Mouse (Mus musculus): Measurements from ENCODE around the gene Apobec1. TPM values are rescaled to one million over a fixed set of nuclear protein-coding genes. Genes with fewer than 3 reads are reported as not detected.

The Apobec1 gene
- total and polyA plus RNA-seq, 3 experiments, result 39.6 to 42.6 (median 41.9) TPM

GRCm38 (mm10) chr6:122608434-122609376 lies 6.5 kb upstream of the Apobec1 start:
- H3K27ac ChIP-seq (ENCODE audit: insufficient read depth, low read depth), result no peak overlapping the region
- no peaks in the 10 kb centered on the region for H3K9me3 ChIP-seq (replicated peaks; ENCODE audit: low read length)
- H3K4me2 ChIP-seq (ENCODE audit: insufficient read depth, low read depth, poor library complexity, severe bottlenecking), result no peak overlapping the region
- H3K36me3 ChIP-seq (replicated peaks in 1 of 2; ENCODE audit: control insufficient read depth in 1 of 2, insufficient read depth in 1 of 2, low read length in 1 of 2), result no peaks in the 10 kb centered on the region
- no peak overlapping the region for H3K4me3 ChIP-seq (replicated peaks in 1 of 3; ENCODE audit: low read depth in 2 of 3, low read length in 2 of 3, poor library complexity in 1 of 3)
- no peak overlapping the region for H3K9ac ChIP-seq (ENCODE audit: insufficient read depth, low read depth)
- dilution Hi-C loops (cut with MboI; ENCODE audit: extremely low pct_ligation_motif_present, extremely low pct_unique_long_range_greater_than_20kb, low sequenced_read_pairs), result no loop called here
- in situ Hi-C loops (cut with MboI; ENCODE audit: low pct_ligation_motif_present, low pct_unique_long_range_greater_than_20kb, low sequenced_read_pairs), result no loop called here
- no peaks in the 10 kb centered on the region for H3K27me3 ChIP-seq (replicated peaks)
- H3K79me2 ChIP-seq (replicated peaks; ENCODE audit: control insufficient read depth, extremely low read depth, insufficient read depth, poor library complexity, severe bottlenecking), result no peaks in the 10 kb centered on the region; the same call in 1 of the 2 replicates
- DNase-seq (ENCODE audit: extremely low read depth), result no peak
- no peak for TF ChIP-seq MAX (IDR thresholded peaks at IDR 0.05; ENCODE audit: low read length)
- TF ChIP-seq JUN (IDR thresholded peaks at IDR 0.05; ENCODE audit: insufficient read depth, low read depth, low read length), result no peak
- TF ChIP-seq PAX5 (IDR thresholded peaks at IDR 0.05; ENCODE audit: low read length), result no peak
- TF ChIP-seq CHD1 (IDR thresholded peaks at IDR 0.05; ENCODE audit: low read depth, low read length), result no peak
- TF ChIP-seq MEF2A (IDR thresholded peaks at IDR 0.05; ENCODE audit: borderline replicate concordance, low read depth, low read length), result no peak
- TF ChIP-seq SIN3A (IDR thresholded peaks at IDR 0.05; ENCODE audit: low read length), result no peak
- no peak for TF ChIP-seq USF2 (conservative IDR thresholded peaks at IDR 0.05; ENCODE audit: low read depth, low read length)
- no peak for TF ChIP-seq USF1 (IDR thresholded peaks at IDR 0.05; ENCODE audit: low read depth, low read length)
- TF ChIP-seq BHLHE40 (IDR thresholded peaks at IDR 0.05; ENCODE audit: low read depth, low read length), result no peak
- TF ChIP-seq RAD21 (IDR thresholded peaks at IDR 0.05; ENCODE audit: low read depth, low read length), result no peak
- TF ChIP-seq CTCF (conservative IDR thresholded peaks at IDR 0.05 in 1 of 2, IDR thresholded peaks at IDR 0.05 in 1 of 2; ENCODE audit: low read depth in 2 of 2, low read length in 2 of 2), result no peak
- TF ChIP-seq EP300 (IDR thresholded peaks at IDR 0.05; ENCODE audit: low read length), result no peak
- H3K4me1 ChIP-seq (ENCODE audit: control insufficient read depth in 1 of 2, insufficient read depth in 2 of 2), result peaks cover 2 to 10% of the 10 kb centered on the region in 2 experiments; a peak in 2 of 4 replicates

GRCm38 (mm10) chr6:122607700-122608099 lies 5.5 kb upstream of the Apobec1 start:
- Histone ChIP-seq H3K4me1 (ENCODE audit: control insufficient read depth in 1 of 2, insufficient read depth in 2 of 2) (peaks cover 2 to 11% of the 10 kb centered on the region in 2 experiments; a peak in 2 of 4 replicates), H3K79me2 (replicated peaks; ENCODE audit: control insufficient read depth, extremely low read depth, insufficient read depth, poor library complexity, severe bottlenecking) (no peaks in the 10 kb centered on the region; the same call in 1 of the 2 replicates), H3K36me3 (replicated peaks in 1 of 2; ENCODE audit: control insufficient read depth in 1 of 2, insufficient read depth in 1 of 2, low read length in 1 of 2) (no peaks in the 10 kb centered on the region), H3K27ac (ENCODE audit: insufficient read depth, low read depth) (no peak overlapping the region), H3K27me3 (replicated peaks) (no peaks in the 10 kb centered on the region), H3K9me3 (replicated peaks; ENCODE audit: low read length) (no peaks in the 10 kb centered on the region), H3K4me3 (replicated peaks in 1 of 3; ENCODE audit: low read depth in 2 of 3, low read length in 2 of 3, poor library complexity in 1 of 3) (no peak overlapping the region), H3K4me2 (ENCODE audit: insufficient read depth, low read depth, poor library complexity, severe bottlenecking) (no peak overlapping the region), H3K9ac (ENCODE audit: insufficient read depth, low read depth) (no peak overlapping the region)
- DNase-seq (ENCODE audit: extremely low read depth), result no peak
- dilution Hi-C loops (cut with MboI; ENCODE audit: extremely low pct_ligation_motif_present, extremely low pct_unique_long_range_greater_than_20kb, low sequenced_read_pairs) (no loop called here), in situ Hi-C loops (cut with MboI; ENCODE audit: low pct_ligation_motif_present, low pct_unique_long_range_greater_than_20kb, low sequenced_read_pairs) (no loop called here)
- no peak for TF ChIP-seq ELF1 (IDR thresholded peaks at IDR 0.05; ENCODE audit: low read depth, low read length)
- TF ChIP-seq ZC3H11A (IDR thresholded peaks at IDR 0.05; ENCODE audit: low read depth, low read length), result no peak
- TF ChIP-seq USF1 (IDR thresholded peaks at IDR 0.05; ENCODE audit: low read depth, low read length), result no peak
- TF ChIP-seq CHD1 (IDR thresholded peaks at IDR 0.05; ENCODE audit: low read depth, low read length), result no peak
- TF ChIP-seq SIN3A (IDR thresholded peaks at IDR 0.05; ENCODE audit: low read length), result no peak
- no peak for TF ChIP-seq CHD2 (IDR thresholded peaks at IDR 0.05; ENCODE audit: low read length)
- no peak for TF ChIP-seq RCOR1 (conservative IDR thresholded peaks at IDR 0.05; ENCODE audit: low read depth, low read length)
- no peak for TF ChIP-seq ZKSCAN1 (IDR thresholded peaks at IDR 0.05; ENCODE audit: borderline replicate concordance, low read depth, low read length)
- TF ChIP-seq MAZ (IDR thresholded peaks at IDR 0.05; ENCODE audit: low read depth, low read length), result no peak
- TF ChIP-seq MAFK (IDR thresholded peaks at IDR 0.05; ENCODE audit: insufficient replicate concordance, low read length), result no peak
- no peak for TF ChIP-seq ETS1 (conservative IDR thresholded peaks at IDR 0.05; ENCODE audit: low read depth, low read length)
- no peak for TF ChIP-seq MEF2A (IDR thresholded peaks at IDR 0.05; ENCODE audit: borderline replicate concordance, low read depth, low read length)
- no peak for TF ChIP-seq JUND (conservative IDR thresholded peaks at IDR 0.05; ENCODE audit: low read depth, low read length)
- no peak for TF ChIP-seq E2F4 (IDR thresholded peaks at IDR 0.05; ENCODE audit: insufficient replicate concordance, low read depth, low read length)
- TF ChIP-seq ZNF384 (IDR thresholded peaks at IDR 0.05; ENCODE audit: low read depth, low read length), result no peak
- TF ChIP-seq GABPA (IDR thresholded peaks at IDR 0.05; ENCODE audit: insufficient replicate concordance, low read depth, low read length), result no peak
- no peak for TF ChIP-seq TCF12 (IDR thresholded peaks at IDR 0.05; ENCODE audit: low read depth, low read length)
- no peak for TF ChIP-seq SMC3 (IDR thresholded peaks at IDR 0.05; ENCODE audit: low read depth, low read length)
- TF ChIP-seq EP300 (IDR thresholded peaks at IDR 0.05; ENCODE audit: low read length), result no peak

Measured in CH12.LX (cell line).